8 mouse cellular contexts compared by ENCODE assay signal in genomic region chr3:65529471-65530215, GRCm38 (mm10). TPM values are rescaled to one million over a fixed set of nuclear protein-coding genes. Genes with fewer than 3 reads are reported as not detected.
DNase-seq lines count a peak whose midpoint lies in the region; ATAC-seq and TF ChIP-seq lines count a peak whose summit lies in the region.

No protein-coding gene starts in this region.

- no peaks in the 10 kb centered on the region for H3K27me3 ChIP-seq in hindbrain, postnatal 0 days (ENCODE audit: insufficient read depth, low read length)
- no peaks in the 10 kb centered on the region for H3K27me3 ChIP-seq in liver, postnatal 0 days (ENCODE audit: insufficient read depth, low read length)

- TF ChIP-seq CTCF in embryonic fibroblast, embryonic 13.5 days (IDR thresholded peaks at IDR 0.05; ENCODE audit: borderline replicate concordance, insufficient read depth, low read length): no peak
- no peak for TF ChIP-seq CTCF in hindbrain, postnatal 0 days (IDR thresholded peaks at IDR 0.05; ENCODE audit: low read depth)
- no peak for TF ChIP-seq CTCF in liver, postnatal 0 days (IDR thresholded peaks at IDR 0.05; ENCODE audit: low read depth)

- 2% methylated on average over 19 of the region's 19 CpGs for WGBS in hindbrain, postnatal 0 days
- 4% methylated on average over 19 of the region's 19 CpGs for WGBS in liver, postnatal 0 days (ENCODE audit: insufficient replicate concordance)

- peak overlapping the region; percentile 81 for H3K9ac ChIP-seq in hindbrain, postnatal 0 days (replicated peaks; ENCODE audit: low read length)
- H3K9ac ChIP-seq in liver, postnatal 0 days (replicated peaks): peak overlapping the region; percentile 92

- H3K4me3 ChIP-seq in embryonic fibroblast, embryonic 13.5 days (ENCODE audit: insufficient read depth, low read length): peak overlapping the region; percentile 48
- H3K4me3 ChIP-seq in hindbrain, postnatal 0 days (ENCODE audit: low read length): peak overlapping the region; percentile 91
- peak overlapping the region; percentile 86 for H3K4me3 ChIP-seq in liver, postnatal 0 days (ENCODE audit: low read depth, low read length)

- TF ChIP-seq POLR2A in embryonic fibroblast, embryonic 13.5 days (IDR thresholded peaks at IDR 0.05; ENCODE audit: low read depth, low read length): 0 out of 2 replicates have a peak, but pooled peaks have one; percentile 28

- peak; percentile 57 for DNase-seq in cerebellum, adult 11-12 months
- peak; percentile 23 for DNase-seq in thymus, postnatal 14 days
- DNase-seq in thymus, postnatal 4 days: no peak
- DNase-seq in hindbrain, postnatal 0 days (ENCODE audit: low spot score): peak; percentile 83
- DNase-seq in liver, postnatal 0 days: no peak
- peak; percentile 38 to 66 for DNase-seq in right cerebral cortex, postnatal 10 days (ENCODE audit: low spot score in 2 of 2)

- no peak for ATAC-seq in cerebellum, adult (ENCODE audit: insufficient number of reproducible peaks, low FRiP score, low TSS enrichment)
- no peak for ATAC-seq in hindbrain, postnatal 0 days
- no peak; the same call in 1 of the 2 replicates for ATAC-seq in liver, postnatal 0 days

- H3K9me3 ChIP-seq in hindbrain, postnatal 0 days (ENCODE audit: low read length): no peaks in the 10 kb centered on the region
- no peaks in the 10 kb centered on the region for H3K9me3 ChIP-seq in liver, postnatal 0 days (ENCODE audit: low read length)

- TF ChIP-seq EP300 in liver, postnatal 0 days (IDR thresholded peaks at IDR 0.05; ENCODE audit: low read depth): no peak

- peak overlapping the region; percentile 59 for H3K4me2 ChIP-seq in hindbrain, postnatal 0 days (ENCODE audit: low read depth, low read length)
- peak overlapping the region; percentile 81 for H3K4me2 ChIP-seq in liver, postnatal 0 days (ENCODE audit: low read depth, low read length)

- no peaks in the 10 kb centered on the region for H3K36me3 ChIP-seq in hindbrain, postnatal 0 days (ENCODE audit: insufficient read depth, low read length)
- H3K36me3 ChIP-seq in liver, postnatal 0 days (replicated peaks; ENCODE audit: insufficient read depth, low read length): no peaks in the 10 kb centered on the region

- H3K27ac ChIP-seq in embryonic fibroblast, embryonic 13.5 days (ENCODE audit: insufficient read depth, low read length): peak overlapping the region; percentile 12; the same call in 1 of the 2 replicates
- H3K27ac ChIP-seq in hindbrain, postnatal 0 days: peak overlapping the region; percentile 99; the same call in 1 of the 2 replicates
- H3K27ac ChIP-seq in liver, postnatal 0 days (ENCODE audit: low read depth): peak overlapping the region; percentile 92

- no peaks in the 10 kb centered on the region for H3K4me1 ChIP-seq in embryonic fibroblast, embryonic 13.5 days (ENCODE audit: control insufficient read depth, insufficient read depth, low read length)
- peaks cover 3% of the 10 kb centered on the region; the same call in 1 of the 2 replicates for H3K4me1 ChIP-seq in hindbrain, postnatal 0 days (ENCODE audit: insufficient read depth, low read length)
- H3K4me1 ChIP-seq in liver, postnatal 0 days (ENCODE audit: insufficient read depth): peaks cover 4% of the 10 kb centered on the region; the same call in 1 of the 2 replicates

RNA-seq across cellular contexts. Expression of gene Tiparp, which starts 1.4 kb away (rescaled TPM):
- polyA plus RNA-seq in embryonic fibroblast, embryonic 13.5 days (2011; ENCODE audit: insufficient read length, low read depth, missing spikeins): 38.7 and 44.9 TPM in 2 replicates
- total RNA-seq in hindbrain, postnatal 0 days (2014; rRNA removed): 21.6 and 23.7 TPM in 2 replicates
- polyA plus RNA-seq in hindbrain, postnatal 0 days (2015; fragmentation: Nextera tagmentation; extraction: Ambion mirVana): 21.6 and 22.0 TPM in 2 replicates
- polyA plus RNA-seq in liver, postnatal 0 days (2015; fragmentation: Nextera tagmentation; extraction: Ambion mirVana): 7.4 and 7.5 TPM in 2 replicates

Comparison
In these comparisons a context has a peak if more than half of its experiments do, and no peak if none do; other contexts are left out.
1. DNase-seq: peak in cerebellum, adult 11-12 months (single experiment), thymus, postnatal 14 days (single experiment), hindbrain, postnatal 0 days (single experiment) and right cerebral cortex, postnatal 10 days (2 of 2); none in thymus, postnatal 4 days (single experiment) and liver, postnatal 0 days (single experiment).
2. H3K27ac ChIP-seq: peak in every context shown above with its lines; median percentile 99 in hindbrain, postnatal 0 days; 92 in liver, postnatal 0 days; 12 in embryonic fibroblast, embryonic 13.5 days.
3. Peak in every context shown above with its lines, with median percentiles within 50 percentile points of each other: H3K4me3 ChIP-seq.